Mouse (Mus musculus) MEL (cell line): Measurements from ENCODE around the gene Bsn. TPM values are rescaled to one million over a fixed set of nuclear protein-coding genes. Genes with fewer than 3 reads are reported as not detected.

Experiments
- DNase-seq: peaks from one replicate; pipeline ENCODE4 v3.0.0; 2011; ENCODE audit warnings: low read depth, low spot score
- H3K27ac ChIP-seq: 2 replicates; pipeline ENCODE4 v1.5.1; 2012; ENCODE audit warnings: low read depth, mild to moderate bottlenecking, control low read depth, low read length, moderate library complexity; ENCODE audit not compliant: control insufficient read depth
- H3K27me3 ChIP-seq, 2 experiments: fragments of 150-350 bp in 1 of 2; sonication (generic) in 1 of 2; 2 replicates each; pipeline ENCODE4 v1.6.1; 2012; ENCODE audit warnings: low read length in 2 of 2, mild to moderate bottlenecking in 2 of 2, improper control_type of control experiment in 1 of 2, moderate library complexity in 1 of 2; ENCODE audit not compliant: insufficient read depth in 2 of 2, control insufficient read depth in 1 of 2
- H3K36me3 ChIP-seq, 2 experiments: 2 replicates each; pipeline ENCODE4 v1.6.1; 2012 to 2014; ENCODE audit warnings: low read length in 2 of 2, improper control_type of control experiment in 1 of 2, inconsistent platforms in 1 of 2, mild to moderate bottlenecking in 1 of 2; ENCODE audit not compliant: insufficient read depth in 2 of 2, control insufficient read depth in 1 of 2
- H3K4me1 ChIP-seq, 2 experiments: fragments of 150-350 bp in 1 of 2; sonication (generic) in 1 of 2; 2 replicates each; pipeline ENCODE4 v1.6.1; 2012; ENCODE audit warnings: low read length in 2 of 2, improper control_type of control experiment in 1 of 2, mild to moderate bottlenecking in 1 of 2; ENCODE audit not compliant: insufficient read depth in 2 of 2, control insufficient read depth in 1 of 2
- H3K4me3 ChIP-seq, 2 experiments: fragments of 150-350 bp in 1 of 2; sonication (generic) in 1 of 2; 2 replicates each; pipeline ENCODE4 v1.5.1; 2012; ENCODE audit warnings: low read depth in 2 of 2, low read length in 2 of 2, mild to moderate bottlenecking in 2 of 2, moderate library complexity in 2 of 2, control low read depth in 1 of 2, improper control_type of control experiment in 1 of 2; ENCODE audit not compliant: control insufficient read depth in 1 of 2, insufficient read depth in 1 of 2
- H3K79me2 ChIP-seq: 2 replicates; pipeline ENCODE4 v1.6.1; 2012; ENCODE audit warnings: mild to moderate bottlenecking, low read length, moderate library complexity; ENCODE audit not compliant: control insufficient read depth, poor library complexity, insufficient read depth
- H3K9ac ChIP-seq: 2 replicates; pipeline ENCODE4 v1.6.1; 2012; ENCODE audit warnings: low read depth, mild to moderate bottlenecking, control low read depth, low read length, moderate library complexity; ENCODE audit not compliant: control insufficient read depth, poor library complexity, severe bottlenecking
- H3K9me3 ChIP-seq: fragments of 150-350 bp; sonication (generic); replicated peaks from 2 replicates; pipeline ENCODE4 v1.6.1; 2012; ENCODE audit warnings: mild to moderate bottlenecking, low read length, improper control_type of control experiment, moderate library complexity; ENCODE audit not compliant: insufficient read depth
- BHLHE40 ChIP-seq: IDR thresholded peaks from 2 replicates; pipeline ENCODE4 v1.6.1; 2012; ENCODE audit warnings: low read depth, mild to moderate bottlenecking, inconsistent platforms, low read length, improper control_type of control experiment, borderline replicate concordance
- CHD1 ChIP-seq: IDR thresholded peaks from 2 replicates; pipeline ENCODE4 v1.6.1; 2012; ENCODE audit warnings: low read depth, mild to moderate bottlenecking, inconsistent platforms, low read length, improper control_type of control experiment
- CHD2 ChIP-seq: IDR thresholded peaks from 2 replicates; pipeline ENCODE4 v1.6.1; 2011; ENCODE audit warnings: low read length, improper control_type of control experiment
- E2F4 ChIP-seq: IDR thresholded peaks from 2 replicates; pipeline ENCODE4 v1.6.1; 2011; ENCODE audit warnings: low read depth, low read length, improper control_type of control experiment, borderline replicate concordance
- ELF1 ChIP-seq: IDR thresholded peaks from 2 replicates; pipeline ENCODE4 v1.6.1; 2014; ENCODE audit warnings: low read depth, mild to moderate bottlenecking, inconsistent platforms, low read length, improper control_type of control experiment, moderate library complexity
- EP300 ChIP-seq, 2 experiments: IDR thresholded peaks; 2 replicates each; pipeline ENCODE4 v1.6.1; 2011; ENCODE audit warnings: improper control_type of control experiment in 2 of 2, low read length in 2 of 2, low read depth in 1 of 2, mild to moderate bottlenecking in 1 of 2
- ETS1 ChIP-seq: IDR thresholded peaks from 2 replicates; pipeline ENCODE4 v1.6.1; 2012; ENCODE audit warnings: low read depth, mild to moderate bottlenecking, inconsistent platforms, low read length, improper control_type of control experiment, moderate library complexity
- KAT2A ChIP-seq: conservative IDR thresholded peaks from 2 replicates; pipeline ENCODE4 v1.6.1; 2012; ENCODE audit warnings: low read depth, low read length, improper control_type of control experiment, inconsistent platforms
- MAFK ChIP-seq: IDR thresholded peaks from 2 replicates; pipeline ENCODE4 v1.6.1; 2011; ENCODE audit warnings: low read depth, mild to moderate bottlenecking, low read length, improper control_type of control experiment, borderline replicate concordance
- MAX ChIP-seq: IDR thresholded peaks from 2 replicates; pipeline ENCODE4 v1.6.1; 2011; ENCODE audit warnings: low read length, improper control_type of control experiment
- MXI1 ChIP-seq: IDR thresholded peaks from 2 replicates; pipeline ENCODE4 v1.6.1; 2011; ENCODE audit warnings: mild to moderate bottlenecking, low read depth, low read length, improper control_type of control experiment
- MYB ChIP-seq: IDR thresholded peaks from 2 replicates; pipeline ENCODE4 v1.6.1; 2011; ENCODE audit warnings: mild to moderate bottlenecking, low read depth, low read length, improper control_type of control experiment
- MYC ChIP-seq: IDR thresholded peaks from 2 replicates; pipeline ENCODE4 v1.6.1; 2011; ENCODE audit warnings: low read depth, mild to moderate bottlenecking, low read length, improper control_type of control experiment, moderate library complexity
- NELFE ChIP-seq: IDR thresholded peaks from 2 replicates; pipeline ENCODE4 v1.6.1; 2011; ENCODE audit warnings: low read depth, low read length, improper control_type of control experiment
- POLR2AphosphoS2 ChIP-seq: IDR thresholded peaks from 2 replicates; pipeline ENCODE4 v1.6.1; 2011; ENCODE audit warnings: low read length, improper control_type of control experiment
- RAD21 ChIP-seq: IDR thresholded peaks from 2 replicates; pipeline ENCODE4 v1.6.1; 2011; ENCODE audit warnings: mild to moderate bottlenecking, low read depth, low read length, improper control_type of control experiment
- RCOR1 ChIP-seq: IDR thresholded peaks from 2 replicates; pipeline ENCODE4 v1.6.1; 2012; ENCODE audit warnings: low read depth, mild to moderate bottlenecking, inconsistent platforms, low read length, improper control_type of control experiment
- SIN3A ChIP-seq: IDR thresholded peaks from 2 replicates; pipeline ENCODE4 v1.6.1; 2012; ENCODE audit warnings: low read length, improper control_type of control experiment, inconsistent platforms
- TBP ChIP-seq: IDR thresholded peaks from 2 replicates; pipeline ENCODE4 v1.8.0; 2011; ENCODE audit warnings: low read depth, low read length, improper control_type of control experiment
- UBTF ChIP-seq: IDR thresholded peaks from 2 replicates; pipeline ENCODE4 v1.6.1; 2012; ENCODE audit warnings: low read depth, mild to moderate bottlenecking, inconsistent platforms, low read length, improper control_type of control experiment, moderate library complexity, borderline replicate concordance; ENCODE audit not compliant: insufficient read depth
- USF1 ChIP-seq: IDR thresholded peaks from 2 replicates; pipeline ENCODE4 v1.6.1; 2014; ENCODE audit warnings: low read depth, mild to moderate bottlenecking, inconsistent platforms, low read length, improper control_type of control experiment, moderate library complexity
- USF2 ChIP-seq, 2 experiments: IDR thresholded peaks; 2 replicates each; pipeline ENCODE4 v1.6.1; 2011 to 2012; ENCODE audit warnings: improper control_type of control experiment in 2 of 2, low read length in 2 of 2, borderline replicate concordance in 1 of 2, inconsistent platforms in 1 of 2, low read depth in 1 of 2, mild to moderate bottlenecking in 1 of 2; ENCODE audit not compliant: insufficient read depth in 1 of 2
- ZKSCAN1 ChIP-seq: IDR thresholded peaks from 2 replicates; pipeline ENCODE4 v1.6.1; 2012; ENCODE audit warnings: low read depth, mild to moderate bottlenecking, inconsistent platforms, low read length, improper control_type of control experiment, moderate library complexity
- ZMIZ1 ChIP-seq: IDR thresholded peaks from 2 replicates; pipeline ENCODE4 v1.6.1; 2012; ENCODE audit warnings: low read depth, mild to moderate bottlenecking, inconsistent platforms, low read length, improper control_type of control experiment, moderate library complexity
- polyA plus RNA-seq, 2 experiments: library from polyadenylated mRNA; stranded (reverse) in 1 of 2; unstranded in 1 of 2; fragments of >175 nt in 1 of 2; fragments of >200 nt in 1 of 2; gene quantifications; 2 replicates each; pipeline versions ENCODE4 v1.2.1 to v1.2.4; 2012; ENCODE audit warnings: low replicate concordance in 2 of 2, low read depth in 1 of 2; ENCODE audit not compliant: insufficient read length in 2 of 2, insufficient read depth in 1 of 2, missing spikeins in 1 of 2
- total RNA-seq: library from RNA; depleted of rRNA; stranded (reverse); fragments of 300-350 nt; gene quantifications from 2 replicates; pipeline ENCODE4 v1.2.3, GENCODE M21; 2012

Bsn gene
- total and polyA plus RNA-seq, 3 experiments, result 3.5 to 5.6 TPM; not detected in 1

DNA sequence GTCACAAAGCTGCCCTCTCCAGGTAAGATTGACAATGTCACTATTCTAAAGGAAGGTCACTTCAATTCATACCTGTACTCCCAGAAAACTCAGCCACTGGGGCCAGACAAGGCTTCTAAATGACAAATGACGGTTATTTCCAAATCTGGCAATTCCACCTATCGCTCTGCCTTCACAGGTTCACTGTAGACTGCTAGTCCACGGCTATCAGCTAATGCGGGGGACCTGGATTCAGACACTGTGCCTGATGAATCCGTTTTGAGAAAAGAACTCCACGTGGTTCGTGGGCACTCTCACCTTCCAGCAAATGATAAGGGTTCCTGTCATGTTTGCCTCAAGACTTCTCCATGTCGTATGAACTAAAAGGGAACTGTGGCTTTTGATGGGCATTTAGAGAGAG lies 4.4 kb downstream of the Bsn start:
- H3K27ac ChIP-seq, result no peak overlapping the region
- H3K79me2 ChIP-seq, result no peaks in the 10 kb centered on the region
- H3K9me3 ChIP-seq, result no peaks in the 10 kb centered on the region
- no peaks in the 10 kb centered on the region for H3K36me3 ChIP-seq
- H3K9ac ChIP-seq, result no peak overlapping the region
- no peak overlapping the region for H3K4me3 ChIP-seq
- no peak for TF ChIP-seq TBP
- no peak for TF ChIP-seq CHD2
- TF ChIP-seq ZMIZ1, result no peak
- TF ChIP-seq POLR2AphosphoS2, result no peak
- TF ChIP-seq, all 39 proteins: peak for 0
- Histone ChIP-seq H3K27me3 (peaks cover 3 to 6% of the 10 kb centered on the region in 2 experiments), H3K4me1 (no peaks in the 10 kb centered on the region)
- DNase-seq, result no peak

DNA sequence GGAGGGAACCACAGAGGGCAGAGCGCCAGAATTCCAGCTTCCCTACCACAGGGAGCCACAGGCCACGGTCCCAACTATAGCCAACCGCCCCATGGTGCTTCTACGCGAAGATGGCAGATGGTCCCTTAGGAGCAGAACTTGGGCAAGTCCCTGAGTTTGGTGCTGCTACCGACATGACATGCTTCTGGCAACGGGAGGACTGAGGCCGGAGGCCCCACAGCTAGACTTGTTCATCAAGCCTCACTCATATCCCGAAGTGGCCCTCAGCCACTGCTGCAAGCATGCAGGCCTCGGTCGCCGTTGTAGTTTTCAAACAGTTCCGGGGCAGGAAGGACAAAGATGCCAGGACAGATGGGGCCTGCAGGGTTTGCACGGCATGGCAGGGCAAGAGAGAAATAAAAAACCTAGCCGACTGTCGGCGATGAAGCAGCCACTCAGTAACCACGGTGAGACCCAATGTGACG lies 6.6 kb downstream of the Bsn start:
- no peak for TF ChIP-seq NELFE
- TF ChIP-seq MYB, result no peak
- no peak for TF ChIP-seq CHD2
- TF ChIP-seq RAD21, result no peak
- TF ChIP-seq CHD1, result no peak
- no peak for DNase-seq
- H3K27ac ChIP-seq, result no peak overlapping the region

DNA sequence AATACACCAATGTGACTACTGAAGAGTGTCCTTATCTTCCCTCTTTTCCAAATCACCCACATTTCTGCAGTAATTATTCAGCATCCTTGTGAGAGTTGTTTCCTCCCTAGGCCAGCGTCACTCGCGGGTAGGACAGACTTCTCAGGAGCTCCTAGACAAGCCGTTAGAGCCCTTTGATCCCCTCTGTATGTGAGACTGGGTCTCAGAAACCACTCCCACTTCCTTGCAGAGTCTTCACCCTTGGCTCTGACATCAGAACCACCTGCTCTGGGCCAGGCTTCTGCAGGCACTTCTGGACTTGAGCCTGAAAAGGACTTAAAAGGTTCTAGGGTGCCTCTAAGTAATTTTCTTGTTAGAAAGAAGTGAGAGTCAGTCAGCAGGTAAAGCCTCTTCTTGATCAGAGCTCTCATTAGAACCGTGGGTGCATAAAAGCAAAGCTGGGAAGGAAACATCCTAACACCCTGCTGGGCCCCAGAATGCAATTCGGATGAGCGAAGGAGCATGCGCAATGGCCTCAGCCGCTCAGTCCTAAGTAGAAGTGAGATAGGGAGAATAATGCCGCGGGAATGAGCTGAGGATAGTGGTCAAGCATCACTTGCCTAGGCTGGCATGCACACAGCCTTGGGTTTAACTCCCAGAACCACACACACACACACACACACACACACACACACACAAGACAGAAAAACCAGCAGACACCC lies 7.2 kb downstream of the Bsn start:
- TF ChIP-seq SIN3A (no peak), USF1 (no peak), MYB (no peak), UBTF (no peak), RCOR1 (no peak), MAX (no peak), ZKSCAN1 (no peak), E2F4 (no peak), POLR2AphosphoS2 (no peak), ELF1 (no peak), ETS1 (no peak), MYC (no peak), MAFK (no peak), MXI1 (no peak), BHLHE40 (no peak), USF2 (IDR thresholded peaks at IDR 0.05; ENCODE audit: borderline replicate concordance in 1 of 2, insufficient read depth in 1 of 2, low read depth in 1 of 2, low read length in 2 of 2) (no peak), EP300 (IDR thresholded peaks at IDR 0.05; ENCODE audit: low read depth in 1 of 2, low read length in 2 of 2) (no peak), KAT2A (no peak)
- no peak overlapping the region for H3K9ac ChIP-seq

More for the DNA sequence above, 6.6 kb downstream of the Bsn start:
- Histone ChIP-seq H3K27me3 (peaks cover 7% of the 10 kb centered on the region in 2 experiments), H3K9ac (no peak overlapping the region), H3K36me3 (no peaks in the 10 kb centered on the region), H3K9me3 (no peaks in the 10 kb centered on the region), H3K79me2 (no peaks in the 10 kb centered on the region), H3K4me1 (no peaks in the 10 kb centered on the region), H3K4me3 (no peak overlapping the region)

More for the DNA sequence above, 7.2 kb downstream of the Bsn start:
- H3K27ac ChIP-seq, result no peak overlapping the region
- H3K36me3 ChIP-seq, result no peaks in the 10 kb centered on the region
- no peak for DNase-seq
- H3K27me3 ChIP-seq, result peaks cover 7% of the 10 kb centered on the region in 2 experiments
- no peak overlapping the region for H3K4me3 ChIP-seq
- no peaks in the 10 kb centered on the region for H3K9me3 ChIP-seq
- no peaks in the 10 kb centered on the region for H3K79me2 ChIP-seq
- H3K4me1 ChIP-seq, result no peaks in the 10 kb centered on the region
